Mouse (Mus musculus) liver, embryonic 14.5 days (tissue): ENCODE results near the gene Cnp.

Experiments
- CTCF ChIP-seq: IDR thresholded peaks from 2 replicates; pipeline ENCODE4 v1.5.1; 2016; ENCODE audit warnings: antibody characterized with exemption, low read depth, control low read depth
- EP300 ChIP-seq: IDR thresholded peaks from 2 replicates; pipeline ENCODE4 v1.6.1; 2016; ENCODE audit warnings: antibody characterized with exemption, low read depth

DNA sequence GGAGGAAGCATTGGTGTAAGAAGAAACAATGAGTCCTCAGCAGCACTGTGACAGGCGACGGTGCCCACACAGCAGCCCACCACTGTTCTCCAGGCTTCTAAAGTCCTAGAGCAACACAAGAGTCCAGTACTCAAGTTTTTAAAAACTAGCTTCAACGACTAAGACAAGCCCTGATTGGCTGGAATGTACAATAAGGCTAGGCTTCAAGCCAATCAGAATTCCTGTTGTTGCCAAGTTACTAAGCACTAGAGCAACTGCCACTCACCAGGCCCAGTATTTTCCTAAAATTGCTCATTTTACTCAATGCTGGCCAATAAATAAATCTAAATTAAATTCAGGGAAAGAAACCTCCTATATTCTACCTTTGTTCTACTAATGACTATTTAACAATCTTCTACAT, 38.5 kb downstream of the Cnp start:
- TF ChIP-seq EP300 = no peak
- no peak for TF ChIP-seq CTCF
